Mouse (Mus musculus) layer of hippocampus, adult 9-10 months (tissue): ENCODE results near the gene Ddx39.

ENCODE experiments used
- DNase-seq: peaks from one replicate; pipeline ENCODE4 v3.0.0; 2022; ENCODE audit warnings: low spot score

Ddx39 gene

DNA sequence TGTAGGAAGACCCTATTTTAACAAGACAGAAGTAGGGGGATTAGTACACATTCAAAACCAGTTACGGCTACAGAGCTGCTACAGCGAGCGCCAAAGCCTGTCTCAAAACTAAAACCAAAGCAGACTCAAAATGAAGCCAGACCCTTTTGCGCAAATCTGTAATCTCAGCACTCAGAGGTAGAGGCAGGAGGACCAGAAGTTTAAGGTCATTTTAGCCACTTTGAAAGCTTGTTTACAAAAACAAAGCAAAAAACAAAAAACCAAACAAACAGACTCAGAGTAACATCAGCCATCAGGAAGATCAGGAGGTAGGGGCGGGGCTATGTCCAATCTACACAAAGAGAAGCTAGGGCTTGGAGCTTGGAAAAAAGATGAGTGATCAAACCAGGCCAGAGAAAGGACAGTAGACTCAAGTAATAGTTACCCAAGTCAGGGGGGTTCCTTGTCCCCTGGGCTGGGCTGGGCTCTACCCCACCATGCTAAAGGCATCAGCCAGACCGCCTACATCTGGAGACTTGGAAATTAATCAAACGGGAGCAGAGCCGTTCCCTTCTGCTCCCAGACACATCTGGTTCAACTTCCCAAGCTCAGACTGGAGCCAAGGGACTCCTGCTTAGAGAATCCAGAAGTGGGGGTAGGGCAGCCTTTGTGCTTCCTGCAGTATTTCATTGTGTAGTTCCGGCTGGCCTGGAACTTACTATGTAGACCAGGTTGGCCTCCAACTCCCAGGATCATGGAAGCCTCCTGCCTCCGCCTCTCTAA lies 24.2 kb downstream of the Ddx39 start:
- no peak for DNase-seq

DNA sequence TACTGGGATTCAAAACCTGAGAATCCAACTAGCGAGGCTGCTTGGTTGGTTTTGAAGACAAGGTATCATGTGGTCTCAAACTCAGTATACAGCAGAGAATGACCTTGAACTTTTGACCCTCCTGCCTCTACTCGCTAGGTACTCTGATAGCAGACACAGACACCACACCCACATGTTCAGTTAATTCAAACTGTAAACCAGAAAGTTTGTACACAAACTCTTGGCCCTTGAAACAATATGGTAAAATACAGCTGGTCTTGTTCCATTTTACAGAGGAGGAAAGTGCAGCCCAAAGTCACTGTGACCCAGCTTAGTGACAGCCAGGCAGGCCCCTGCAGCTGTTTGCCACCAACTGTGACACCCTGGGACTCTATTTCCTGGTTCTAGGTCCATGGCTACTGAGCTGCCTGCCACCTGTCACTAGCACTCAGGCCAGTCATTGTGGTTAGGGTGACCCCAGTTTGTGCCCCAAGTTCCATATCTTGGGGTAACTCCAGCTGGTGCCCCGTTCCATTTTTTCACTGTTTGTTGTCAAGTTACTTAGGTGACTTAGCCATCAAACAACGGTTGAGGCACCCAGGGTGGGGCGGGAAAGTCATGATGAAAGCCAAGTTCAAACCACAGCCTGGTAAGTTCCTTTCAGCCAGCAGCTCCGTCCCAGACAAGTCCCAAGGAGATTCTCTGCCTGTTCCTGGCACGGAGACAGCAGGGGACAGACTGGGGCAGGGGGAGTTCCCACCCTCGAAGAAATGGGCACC lies 24.9 kb downstream of the Ddx39 start:
- no peak for DNase-seq

GRCm38 (mm10) chr8:83740586-83740975 lies 25.6 kb downstream of the Ddx39 start:
- no peak for DNase-seq

DNA sequence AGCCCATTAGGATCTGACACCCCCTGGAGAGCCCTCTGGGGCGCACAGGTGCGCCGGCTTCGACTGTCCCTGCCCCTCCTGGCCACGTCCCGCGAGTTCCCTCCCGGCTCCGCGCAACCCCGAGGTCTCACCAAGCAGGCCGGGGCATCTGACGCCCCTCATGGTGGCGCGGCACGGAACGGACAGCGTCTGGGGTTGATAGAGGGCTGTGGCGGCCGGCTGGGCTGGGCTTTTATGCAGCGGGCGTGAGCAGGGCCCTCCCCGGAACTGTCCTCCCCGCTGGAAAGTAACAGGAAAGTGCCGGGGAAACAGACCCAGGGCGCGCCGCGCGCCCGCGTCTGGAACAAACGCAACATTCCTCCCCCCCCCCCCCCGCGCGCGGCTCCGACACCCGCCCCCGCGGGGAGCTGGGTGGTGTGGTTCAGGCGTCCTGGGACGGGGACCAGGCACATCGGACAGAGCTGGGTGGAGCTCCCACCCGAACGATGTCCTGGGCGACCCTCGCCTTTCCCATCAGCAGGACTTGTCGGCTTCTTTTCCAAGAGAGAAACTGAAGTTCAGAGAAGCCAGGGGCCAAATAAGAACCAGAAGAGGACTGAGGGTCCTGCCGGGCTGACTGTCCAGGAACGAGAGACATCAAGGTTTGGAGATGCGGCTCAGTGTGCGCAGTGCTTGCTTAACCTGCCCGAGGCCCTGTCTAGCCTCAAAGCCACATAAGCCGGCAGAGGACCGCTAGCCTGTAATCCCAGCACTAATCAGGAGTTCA lies 26.2 kb downstream of the Ddx39 start, which contains the start of gene Adgre5:
Adgre5 (minus strand) TSS at position 351 of the 766 bp plus-strand sequence.
- DNase-seq = no peak

DNA sequence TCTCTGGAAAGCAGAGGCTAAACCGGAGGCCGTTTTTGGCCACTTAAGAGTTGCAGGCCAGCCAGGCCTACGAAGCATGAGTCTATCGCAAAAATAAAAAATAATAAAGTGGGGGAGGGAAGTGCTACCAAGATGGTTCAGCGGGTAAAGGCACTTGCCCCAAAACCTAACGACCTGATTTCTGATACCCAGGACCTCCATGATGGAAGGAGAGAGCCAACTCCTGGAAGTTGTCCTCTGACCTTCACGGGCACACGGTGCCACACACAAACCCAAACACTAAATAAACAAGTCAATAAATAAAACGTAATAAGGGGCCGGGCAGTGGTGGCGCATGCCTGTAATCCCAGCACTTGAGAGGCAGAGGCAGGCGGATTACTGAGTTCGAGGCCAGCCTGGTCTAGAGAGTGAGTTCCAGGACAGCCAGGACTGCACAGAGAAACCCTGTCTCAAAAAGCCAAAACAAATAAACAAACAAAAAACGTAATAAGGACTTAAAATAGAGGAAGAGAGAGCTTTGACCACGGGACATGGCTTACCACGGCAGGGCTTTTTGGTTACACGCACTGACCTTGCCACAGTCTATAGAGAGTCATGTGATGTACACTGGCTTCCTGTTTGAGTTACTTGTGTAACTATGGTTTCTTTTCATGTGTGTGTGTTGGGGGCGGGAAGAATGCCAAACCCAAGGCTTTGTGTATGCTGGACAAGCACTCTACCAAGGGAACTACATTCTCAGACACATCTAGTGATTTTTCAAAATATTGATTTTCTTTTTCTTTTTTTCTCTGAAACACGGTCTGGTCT lies 27.1 kb downstream of the Ddx39 start:
- no peak for DNase-seq

- DNase-seq = no peak
Measured at GRCm38 (mm10) chr8:83742968-83743367, 28.0 kb downstream of the Ddx39 start.

- DNase-seq = no peak
Measured at GRCm38 (mm10) chr8:83744070-83744469, 29.1 kb downstream of the Ddx39 start.

- no peak for DNase-seq
Measured at GRCm38 (mm10) chr8:83747661-83748346, 32.8 kb downstream of the Ddx39 start.

GRCm38 (mm10) chr8:83748708-83749107 lies 33.7 kb downstream of the Ddx39 start:
- DNase-seq = no peak

DNA sequence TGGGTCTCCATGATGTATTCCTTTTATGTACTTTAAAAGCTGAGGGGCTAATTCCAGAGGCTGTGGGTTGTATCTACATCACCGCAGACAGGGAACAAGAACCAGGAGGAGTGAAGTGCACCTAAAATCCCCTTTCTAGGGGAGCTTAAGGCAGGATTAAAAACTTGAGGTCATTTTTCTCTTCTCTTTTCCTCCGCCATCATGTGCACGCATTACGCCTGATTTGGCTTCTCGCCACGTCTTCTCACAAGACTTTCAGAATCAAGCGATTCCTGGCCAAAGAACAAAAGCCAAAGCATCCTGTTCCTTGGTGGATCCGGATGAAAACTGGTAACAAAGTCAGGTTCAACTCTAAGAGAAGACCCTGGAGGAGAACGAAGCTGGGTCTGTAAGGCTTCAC lies 34.3 kb downstream of the Ddx39 start:
- no peak for DNase-seq

DNA sequence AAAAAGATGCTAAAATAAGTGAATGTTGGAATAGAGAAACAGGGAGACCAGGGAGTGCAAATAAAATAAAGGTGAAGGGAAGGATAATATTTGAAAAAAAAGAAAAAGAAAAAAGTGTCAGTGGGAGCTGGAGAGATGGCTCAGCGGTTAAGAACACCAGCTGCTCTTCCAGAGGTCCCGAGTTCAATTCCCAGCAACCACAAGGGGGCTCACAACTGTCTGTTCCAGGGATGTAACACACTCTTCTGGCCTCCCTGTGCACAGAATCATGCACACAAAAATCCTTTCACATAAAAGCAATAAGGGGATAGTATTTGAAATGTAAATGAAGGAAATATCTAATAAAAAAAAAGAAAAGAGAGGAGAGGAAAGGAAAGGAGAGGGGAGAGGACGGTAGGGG lies 39.2 kb downstream of the Ddx39 start:
- no peak for DNase-seq

DNA sequence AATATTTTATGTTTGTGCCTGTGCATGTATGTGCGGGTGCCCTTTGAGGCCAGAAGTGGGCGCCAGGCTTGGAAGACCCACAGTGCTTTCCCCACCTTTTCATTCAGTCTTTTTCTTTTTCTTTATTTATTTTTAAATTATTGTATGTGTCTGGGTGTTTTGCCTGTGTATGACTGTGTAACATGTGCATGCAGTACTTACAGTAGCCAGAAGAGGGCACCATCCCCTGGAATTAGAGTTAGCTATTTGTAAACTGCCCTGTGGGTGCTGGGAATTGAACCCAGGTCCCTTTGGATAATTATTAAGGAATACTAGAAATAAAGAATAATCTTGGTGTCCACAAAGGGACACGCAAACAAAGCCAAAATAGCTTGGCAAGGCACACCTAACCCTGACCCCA lies 41.3 kb downstream of the Ddx39 start:
- DNase-seq = no peak

DNA sequence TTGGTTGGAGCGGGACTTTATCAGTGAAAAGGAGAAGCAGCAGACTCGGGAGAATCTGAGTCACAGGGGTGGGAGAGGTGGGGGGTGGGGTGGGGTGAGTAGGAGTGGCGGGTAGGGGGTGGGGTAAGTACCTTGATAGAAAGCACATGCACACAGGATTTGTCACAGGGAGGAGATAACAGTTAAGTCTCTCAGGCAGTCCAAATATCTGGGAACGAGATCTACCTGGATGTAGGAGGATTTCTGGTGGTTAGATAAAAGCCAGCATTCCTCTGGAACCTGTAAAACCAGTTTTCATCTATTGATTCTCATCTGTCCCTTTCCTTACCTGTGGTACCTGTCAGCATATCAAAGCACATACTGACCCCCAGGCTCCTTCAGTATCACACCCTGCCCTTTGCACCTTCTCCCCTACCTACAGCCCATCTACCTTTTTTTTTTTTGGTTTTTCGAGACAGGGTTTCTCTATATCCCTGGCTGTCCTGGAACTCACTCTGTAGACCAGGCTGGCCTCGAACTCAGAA lies 42.2 kb downstream of the Ddx39 start:
- no peak for DNase-seq

DNA sequence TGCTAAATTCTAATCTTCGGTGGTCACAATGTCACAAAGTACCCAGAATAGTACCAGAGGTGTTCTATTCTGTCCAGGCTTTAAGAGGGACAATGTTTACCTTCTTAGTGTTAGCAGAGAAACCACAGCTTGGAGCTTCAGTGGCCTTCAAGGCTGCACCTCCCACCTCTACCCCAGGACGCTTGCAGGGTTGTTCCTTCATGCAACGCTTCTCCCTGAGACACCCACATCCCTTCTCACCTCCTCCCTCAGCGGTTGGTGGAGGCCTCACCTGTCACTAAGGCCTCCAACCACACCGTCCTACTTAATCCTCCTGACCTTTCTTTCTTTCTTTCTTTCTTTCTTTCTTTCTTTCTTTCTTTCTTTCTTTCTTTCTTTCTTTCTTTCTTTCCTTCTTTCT lies 43.3 kb downstream of the Ddx39 start:
- no peak for DNase-seq

- no peak for DNase-seq
Measured at GRCm38 (mm10) chr8:83759231-83759759, 44.3 kb downstream of the Ddx39 start.

DNA sequence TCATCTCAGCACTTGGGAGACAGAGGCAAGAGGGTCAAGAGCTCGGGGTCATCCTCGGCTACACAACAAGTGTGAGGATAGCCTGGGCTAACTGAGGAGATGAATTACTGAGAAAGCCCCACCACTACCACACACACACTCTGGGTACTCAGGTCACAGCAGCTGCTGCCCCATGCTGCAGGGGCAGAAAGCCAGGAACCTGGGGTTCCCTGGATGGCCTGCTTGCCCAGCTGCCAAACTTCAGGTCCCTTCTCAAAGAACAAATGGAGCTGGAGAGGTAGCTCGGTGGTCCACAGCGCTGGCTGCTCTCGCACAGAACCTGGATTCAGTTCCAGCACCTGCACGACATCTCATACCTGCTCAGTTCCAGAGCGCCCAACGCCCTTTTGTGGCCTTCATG lies 49.1 kb downstream of the Ddx39 start:
- DNase-seq = no peak

GRCm38 (mm10) chr8:83764717-83765116 lies 49.7 kb downstream of the Ddx39 start:
- DNase-seq = no peak

- no peak for DNase-seq
Measured at GRCm38 (mm10) chr8:83765663-83766062, 50.7 kb downstream of the Ddx39 start.

DNA sequence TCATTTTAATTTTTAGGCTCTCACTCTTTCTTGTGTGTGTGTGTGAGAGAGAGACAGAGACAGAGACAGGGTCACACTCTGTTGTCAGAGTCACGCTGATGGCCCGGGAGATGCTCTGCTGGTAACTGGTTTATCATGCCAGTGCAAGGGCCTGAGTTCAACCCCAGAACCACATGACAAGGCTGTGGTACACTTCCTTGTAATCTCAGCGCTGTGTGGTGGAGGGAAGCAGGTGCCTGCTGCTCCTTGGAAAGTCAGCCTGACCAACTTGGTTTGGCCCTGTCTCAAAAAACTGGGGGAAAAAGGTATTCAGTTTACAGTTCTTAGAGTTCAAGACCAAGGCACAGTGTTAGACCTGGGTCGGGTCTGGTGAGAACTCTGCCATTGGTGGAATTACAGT lies 52.5 kb downstream of the Ddx39 start:
- no peak for DNase-seq

GRCm38 (mm10) chr8:83768526-83768925 lies 53.5 kb downstream of the Ddx39 start:
- no peak for DNase-seq

DNA sequence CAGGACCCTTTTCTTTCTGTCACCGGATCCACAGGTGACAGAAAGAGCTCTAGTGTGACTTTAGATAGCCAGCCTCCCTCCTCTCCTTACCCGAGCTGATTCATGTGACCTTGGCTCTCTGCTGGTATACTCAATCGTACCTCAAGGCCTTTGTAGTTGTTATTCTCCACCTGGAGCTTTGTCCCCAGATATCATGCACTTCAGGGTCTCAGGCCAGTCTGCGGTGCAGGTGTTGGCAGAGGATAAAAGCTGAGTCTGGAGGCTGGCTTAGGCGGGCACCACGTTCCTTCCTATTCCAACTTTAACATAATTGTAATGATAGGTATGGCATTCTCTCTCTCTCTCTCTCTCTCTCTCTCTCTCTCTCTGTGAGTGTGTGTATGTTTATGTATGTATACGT lies 54.7 kb downstream of the Ddx39 start:
- no peak for DNase-seq
